Mouse (Mus musculus) cerebellum, adult 2 months (tissue): ENCODE results near the gene Fermt1.

ENCODE experiments used
- CTCF ChIP-seq: fragments of 200-500 bp; IDR thresholded peaks from 2 replicates; pipeline ENCODE4 v1.5.1; 2011; ENCODE audit warnings: low read depth, mild to moderate bottlenecking, control low read depth, low read length, moderate library complexity, borderline replicate concordance; ENCODE audit not compliant: insufficient read depth
- POLR2A ChIP-seq: fragments of 200-500 bp; IDR thresholded peaks from 2 replicates; pipeline ENCODE4 v1.6.1; 2011; ENCODE audit warnings: low read length, control low read depth, borderline replicate concordance; ENCODE audit not compliant: insufficient read depth

DNA sequence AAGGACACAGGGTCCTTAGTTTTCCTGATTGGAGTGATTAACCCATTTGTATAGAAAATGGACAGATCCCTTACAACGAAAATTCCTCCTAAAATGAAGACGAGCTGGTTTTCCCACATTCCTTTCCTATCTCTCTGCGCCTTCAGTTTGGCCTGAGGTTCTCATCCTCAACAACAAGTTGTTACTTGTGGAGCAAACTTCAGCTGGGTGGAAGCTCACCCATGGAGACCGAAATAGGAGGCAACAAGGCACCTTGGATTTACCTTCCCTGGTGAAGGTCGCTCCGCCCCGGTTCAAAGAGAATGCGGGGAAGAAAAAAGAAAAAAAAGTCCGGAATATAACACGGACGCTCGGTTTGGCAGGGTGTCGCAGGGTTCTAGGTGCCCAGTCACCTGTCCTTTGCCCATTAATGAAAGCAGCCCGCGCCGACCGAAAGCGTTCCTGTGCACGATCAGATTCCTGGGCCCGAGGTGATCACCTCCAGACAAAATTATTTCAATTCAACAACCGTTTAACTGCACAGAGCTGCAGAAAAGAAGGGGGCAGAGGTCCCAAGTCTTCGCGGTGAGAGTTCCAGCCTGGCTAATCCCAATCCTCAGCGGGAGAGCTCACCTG is 888 bp downstream of the Fermt1 start:
- no peak for TF ChIP-seq POLR2A
- no peak for TF ChIP-seq CTCF
